Mouse (Mus musculus): ENCODE measurements around the gene Aif1.

DNA sequence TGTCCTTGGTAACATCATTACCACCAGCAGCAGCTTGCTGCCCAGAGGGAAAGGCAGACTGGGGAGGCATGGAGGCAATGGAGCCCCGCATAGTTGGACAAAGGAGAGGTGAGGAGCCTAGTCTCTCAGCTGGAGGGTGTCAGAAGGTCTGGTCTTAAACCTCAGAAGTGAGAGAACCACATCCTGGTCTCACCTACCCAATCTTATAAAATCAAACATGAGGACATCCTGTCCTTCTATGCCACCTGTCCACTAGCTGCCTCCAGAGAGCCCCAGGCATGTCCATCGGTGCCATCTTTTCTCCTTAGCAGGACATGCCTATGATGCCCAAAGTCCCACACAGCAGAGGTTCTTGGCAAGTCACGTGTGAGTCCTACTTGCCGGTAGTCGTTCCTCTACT lies 4.2 kb upstream of the Aif1 start:
- TF ChIP-seq CTCF (IDR thresholded peaks at IDR 0.05; ENCODE audit: low read depth) (no peak), EP300 (IDR thresholded peaks at IDR 0.05; ENCODE audit: low read depth) (no peak)
